Mouse (Mus musculus) forebrain, embryonic 13.5 days (tissue): Measurements from ENCODE around the gene Slc27a2. TPM values are rescaled to one million over a fixed set of nuclear protein-coding genes. Genes with fewer than 3 reads are reported as not detected.

Source experiments
- ATAC-seq: fragments of 200-750 bp; cut with Nextera tagmentation; 2 replicates; pipeline ENCODE4 v1.8.0; 2017
- H3K27ac ChIP-seq: fragments of 300-500 bp; sonication (generic); 2 replicates; pipeline ENCODE4 v1.5.1; 2015; ENCODE audit warnings: inconsistent platforms, mild to moderate bottlenecking, moderate library complexity
- H3K27me3 ChIP-seq: fragments of 300-500 bp; sonication (generic); 2 replicates; pipeline ENCODE4 v1.6.1; 2015; ENCODE audit warnings: mild to moderate bottlenecking, inconsistent platforms
- H3K36me3 ChIP-seq: fragments of 300-500 bp; sonication (generic); 2 replicates; pipeline ENCODE4 v1.6.1; 2015; ENCODE audit warnings: mild to moderate bottlenecking, inconsistent platforms; ENCODE audit not compliant: poor library complexity, severe bottlenecking
- H3K4me1 ChIP-seq: fragments of 300-500 bp; sonication (generic); 2 replicates; pipeline ENCODE4 v1.6.1; 2015; ENCODE audit warnings: inconsistent platforms
- H3K4me2 ChIP-seq: fragments of 300-500 bp; sonication (generic); 2 replicates; pipeline ENCODE4 v1.6.1; 2015; ENCODE audit warnings: inconsistent platforms, mild to moderate bottlenecking, moderate library complexity
- H3K4me3 ChIP-seq: fragments of 300-500 bp; sonication (generic); 2 replicates; pipeline ENCODE4 v1.5.1; 2015; ENCODE audit warnings: mild to moderate bottlenecking, inconsistent platforms
- H3K9ac ChIP-seq: fragments of 300-500 bp; sonication (generic); 2 replicates; pipeline ENCODE4 v1.6.1; 2015; ENCODE audit warnings: mild to moderate bottlenecking, inconsistent platforms
- H3K9me3 ChIP-seq: fragments of 300-500 bp; sonication (generic); replicated peaks from 2 replicates; pipeline ENCODE4 v1.6.1; 2016; ENCODE audit warnings: inconsistent platforms
- WGBS: fragments of 180-500 bp; shearing (Covaris S2); methylation state at CpG from one replicate; pipeline ENCODE4 v1.1.7; 2015; 5-methylcytosine and 5-hydroxymethylcytosine counted together
- polyA plus RNA-seq: library from polyadenylated mRNA; unstranded; fragments of >200 nt; fragmentation: Nextera tagmentation; extraction: Ambion mirVana; gene quantifications from 2 replicates; pipeline ENCODE4 v1.2.1, GENCODE M21; 2015

The Slc27a2 gene
- polyA plus RNA-seq, 1 experiment from 2014 or later, result 2.8 TPM

DNA sequence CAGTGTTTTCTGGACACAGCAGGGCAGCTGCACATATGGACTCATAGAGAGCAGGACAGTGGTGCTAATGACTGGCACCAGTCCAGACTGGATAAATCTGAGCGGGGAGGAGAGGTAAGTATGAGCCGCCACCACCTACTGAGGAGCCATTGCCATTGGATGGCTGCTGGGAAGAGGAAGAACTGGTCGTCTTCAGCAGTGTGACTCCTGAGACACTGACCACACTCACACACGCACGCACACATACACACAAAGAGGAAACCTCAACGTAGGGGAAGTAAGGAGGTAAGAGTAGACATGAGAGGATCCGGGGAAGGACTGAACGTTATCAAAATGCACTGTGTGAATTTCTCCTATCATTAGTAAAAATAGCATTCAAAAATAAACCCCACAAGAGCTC, 24.7 kb upstream of the Slc27a2 start:
- Histone ChIP-seq H3K9me3 (no peaks in the 10 kb centered on the region), H3K4me2 (no peak overlapping the region), H3K27me3 (no peaks in the 10 kb centered on the region), H3K27ac (no peak overlapping the region), H3K4me1 (no peaks in the 10 kb centered on the region), H3K4me3 (no peak overlapping the region), H3K36me3 (no peaks in the 10 kb centered on the region), H3K9ac (no peak overlapping the region)
- ATAC-seq, result no peak
- WGBS, result 93% methylated on average over 8 of the region's 8 CpGs

DNA sequence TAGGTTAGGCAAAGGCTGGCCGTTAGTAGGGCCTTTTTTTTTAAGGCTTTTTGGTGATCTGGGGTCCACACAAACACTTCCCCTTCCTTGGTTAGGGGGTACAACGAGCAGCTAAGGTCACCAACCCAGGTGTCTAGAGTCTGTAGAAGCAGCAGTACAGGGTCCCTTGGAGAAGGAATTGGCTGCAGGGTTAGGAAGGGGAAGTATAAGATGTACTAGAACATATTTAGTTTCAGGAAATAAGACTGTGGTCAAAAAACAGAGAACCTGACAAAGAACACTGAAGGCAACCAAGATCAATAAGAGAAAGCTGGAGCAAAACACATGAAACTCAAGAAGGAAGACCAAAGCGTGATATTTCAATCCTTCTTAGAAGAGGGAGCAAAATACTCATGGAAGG, 21.6 kb upstream of the Slc27a2 start:
- Histone ChIP-seq H3K27ac (no peak overlapping the region), H3K27me3 (no peaks in the 10 kb centered on the region), H3K4me1 (no peaks in the 10 kb centered on the region), H3K9me3 (no peaks in the 10 kb centered on the region), H3K9ac (no peak overlapping the region), H3K4me3 (no peak overlapping the region), H3K4me2 (no peak overlapping the region), H3K36me3 (no peaks in the 10 kb centered on the region)
- 77% methylated on average over 3 of the region's 3 CpGs for WGBS
- no peak for ATAC-seq

DNA sequence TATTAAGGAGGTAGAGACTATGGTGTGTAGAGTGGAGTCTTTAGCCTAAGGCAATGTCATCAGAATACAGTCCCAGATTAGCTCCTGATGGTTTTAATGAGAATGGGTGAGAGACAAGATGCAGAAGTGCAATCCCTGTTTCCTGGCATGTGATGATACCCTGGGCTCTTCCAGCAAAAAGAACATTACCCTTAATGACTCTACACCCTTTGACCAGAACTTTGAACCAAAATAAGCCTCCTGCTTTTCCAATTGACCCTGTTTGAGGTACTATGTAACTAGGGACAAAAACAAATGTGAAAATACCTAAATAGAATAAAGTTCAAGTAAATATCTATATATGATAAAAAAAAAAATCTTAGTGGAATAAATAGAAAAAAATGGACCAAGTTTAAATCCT, 14.6 kb upstream of the Slc27a2 start:
- ATAC-seq, result no peak
- Histone ChIP-seq H3K9ac (no peak overlapping the region), H3K36me3 (no peaks in the 10 kb centered on the region), H3K27ac (no peak overlapping the region), H3K27me3 (no peaks in the 10 kb centered on the region), H3K4me3 (no peak overlapping the region), H3K4me2 (no peak overlapping the region), H3K4me1 (no peaks in the 10 kb centered on the region), H3K9me3 (no peaks in the 10 kb centered on the region)

DNA sequence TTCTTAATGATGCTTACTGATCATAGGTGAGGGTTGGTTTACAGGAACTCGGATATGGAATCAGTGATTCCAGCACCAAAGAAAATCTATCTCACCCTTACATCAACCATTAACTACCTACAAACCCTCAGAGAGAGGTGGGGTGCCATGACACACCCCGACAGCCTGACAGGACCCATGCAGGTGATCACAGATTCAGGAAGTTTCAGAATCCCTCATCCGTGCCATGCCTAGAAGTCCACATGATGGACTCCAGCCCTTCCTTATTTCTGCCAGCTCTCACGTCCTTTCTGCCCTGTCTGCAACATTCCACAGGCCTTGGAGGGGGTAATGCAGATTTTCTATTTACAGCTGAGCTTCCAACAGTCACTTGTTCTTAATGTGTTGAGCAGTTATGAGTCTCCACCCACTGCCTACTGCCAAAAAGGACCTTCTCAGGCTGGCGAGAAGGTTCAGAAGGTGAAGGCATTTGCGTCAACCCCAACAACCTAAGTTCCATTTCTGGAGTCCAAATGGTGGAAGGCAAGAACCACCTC, 11.7 kb upstream of the Slc27a2 start:
- 86% methylated on average over 6 of the region's 6 CpGs for WGBS
- no peak for ATAC-seq

DNA sequence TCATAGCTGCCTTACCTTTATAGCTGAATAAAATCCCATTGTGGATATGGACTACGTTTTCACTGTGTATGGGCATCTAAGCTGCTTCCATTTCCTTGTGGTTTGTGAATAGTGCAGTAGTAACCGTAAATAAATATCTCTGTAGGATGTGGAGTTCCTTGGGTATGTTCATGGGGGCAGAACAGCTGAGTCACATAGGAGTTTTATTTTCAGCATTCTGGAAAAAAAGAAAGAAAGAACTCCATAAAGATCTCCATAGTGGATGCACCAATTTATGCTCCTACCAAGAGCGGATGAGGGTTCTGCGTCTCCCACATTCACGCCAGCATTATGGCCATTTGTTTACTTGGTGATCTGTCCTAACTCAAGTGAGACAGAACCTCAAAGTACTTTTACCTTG, 10.0 kb upstream of the Slc27a2 start:
- no peak overlapping the region for H3K4me3 ChIP-seq
- no peak overlapping the region for H3K9ac ChIP-seq
- no peak for ATAC-seq
- 87% methylated on average over 5 of the region's 5 CpGs for WGBS
- H3K36me3 ChIP-seq, result no peaks in the 10 kb centered on the region
- H3K9me3 ChIP-seq, result no peaks in the 10 kb centered on the region
- no peaks in the 10 kb centered on the region for H3K27me3 ChIP-seq
- no peak overlapping the region for H3K4me2 ChIP-seq
- H3K27ac ChIP-seq, result no peak overlapping the region
- no peaks in the 10 kb centered on the region for H3K4me1 ChIP-seq

More for the DNA sequence above, 11.7 kb upstream of the Slc27a2 start:
- no peak overlapping the region for H3K9ac ChIP-seq
- H3K9me3 ChIP-seq, result no peaks in the 10 kb centered on the region
- no peaks in the 10 kb centered on the region for H3K36me3 ChIP-seq
- H3K4me1 ChIP-seq, result no peaks in the 10 kb centered on the region
- H3K4me2 ChIP-seq, result no peak overlapping the region
- no peaks in the 10 kb centered on the region for H3K27me3 ChIP-seq
- H3K4me3 ChIP-seq, result no peak overlapping the region
- no peak overlapping the region for H3K27ac ChIP-seq

DNA sequence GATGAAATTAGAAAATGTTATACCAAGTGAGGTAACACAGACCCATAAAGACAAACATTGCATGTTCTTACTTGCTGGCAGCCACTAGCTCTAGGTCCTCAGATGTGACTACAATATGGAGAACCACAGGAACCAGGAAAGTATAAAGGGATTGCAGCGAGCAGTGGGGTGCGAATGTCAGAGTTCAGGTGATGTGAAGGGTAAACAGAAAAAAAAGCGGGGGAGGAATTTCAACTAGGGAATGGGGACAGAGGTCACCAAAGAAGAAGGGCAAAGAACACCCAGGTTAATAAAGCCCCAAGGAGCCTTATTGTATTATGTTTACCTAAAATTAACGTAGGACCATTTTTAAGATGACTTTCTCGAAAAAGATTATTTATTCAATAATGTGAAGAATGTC, 6.9 kb upstream of the Slc27a2 start:
- H3K4me1 ChIP-seq, result no peaks in the 10 kb centered on the region
- H3K4me2 ChIP-seq, result no peak overlapping the region
- no peak overlapping the region for H3K4me3 ChIP-seq
- no peak overlapping the region for H3K27ac ChIP-seq
- H3K9ac ChIP-seq, result no peak overlapping the region
- ATAC-seq, result no peak
- H3K9me3 ChIP-seq, result no peaks in the 10 kb centered on the region
- H3K36me3 ChIP-seq, result no peaks in the 10 kb centered on the region
- WGBS, result 79% methylated on average over 5 of the region's 5 CpGs
- no peaks in the 10 kb centered on the region for H3K27me3 ChIP-seq

DNA sequence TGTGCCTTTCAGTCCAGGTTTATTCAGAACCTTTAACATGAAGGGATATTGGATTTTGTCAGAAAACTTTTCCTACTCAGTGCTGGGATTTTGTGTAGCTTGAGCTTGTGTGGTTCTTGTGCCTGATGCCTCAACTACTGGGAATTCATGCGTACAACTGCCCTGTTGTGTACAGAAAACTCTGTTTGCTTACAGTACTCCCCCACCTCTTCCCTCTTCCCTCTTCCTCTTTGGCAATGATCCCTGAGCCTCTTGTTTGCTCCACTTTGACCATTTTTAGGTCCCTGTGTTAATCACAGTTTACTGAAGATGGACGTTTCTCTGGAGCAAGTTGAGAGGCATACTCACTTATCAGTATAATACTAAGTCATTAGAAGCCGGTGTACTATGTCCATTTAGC, 5.8 kb upstream of the Slc27a2 start:
- no peak overlapping the region for H3K27ac ChIP-seq
- H3K4me1 ChIP-seq, result no peaks in the 10 kb centered on the region
- no peak overlapping the region for H3K9ac ChIP-seq
- H3K4me2 ChIP-seq, result no peak overlapping the region
- H3K9me3 ChIP-seq, result no peaks in the 10 kb centered on the region
- no peak overlapping the region for H3K4me3 ChIP-seq
- 90% methylated on average over 3 of the region's 3 CpGs for WGBS
- H3K27me3 ChIP-seq, result peaks cover 7% of the 10 kb centered on the region
- no peak for ATAC-seq
- no peaks in the 10 kb centered on the region for H3K36me3 ChIP-seq

DNA sequence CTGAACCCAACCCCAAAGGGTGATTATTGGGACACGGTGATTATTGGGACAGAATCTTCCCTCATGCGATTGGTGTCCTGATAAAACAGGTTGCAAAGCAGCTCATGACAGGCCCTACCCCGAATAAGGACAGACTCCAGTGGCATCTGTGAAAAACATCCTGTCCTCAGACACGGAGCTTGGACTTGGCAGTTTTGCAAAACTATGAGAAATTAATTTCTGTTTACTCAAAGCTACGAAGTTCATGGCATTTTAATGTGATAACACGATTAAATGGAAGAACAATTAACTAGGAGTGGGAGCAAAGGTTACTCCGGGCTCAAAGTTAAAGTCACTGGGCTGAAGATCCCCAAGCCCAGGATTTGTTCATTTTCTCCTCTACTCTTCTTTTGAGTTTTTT, 2.5 kb upstream of the Slc27a2 start:
- H3K27me3 ChIP-seq, result peaks cover 39% of the 10 kb centered on the region
- no peak overlapping the region for H3K27ac ChIP-seq
- H3K9me3 ChIP-seq, result no peaks in the 10 kb centered on the region
- no peak overlapping the region for H3K9ac ChIP-seq
- WGBS, result 90% methylated on average over 7 of the region's 7 CpGs
- H3K36me3 ChIP-seq, result no peaks in the 10 kb centered on the region
- ATAC-seq, result no peak
- no peak overlapping the region for H3K4me2 ChIP-seq
- H3K4me3 ChIP-seq, result no peak overlapping the region
- H3K4me1 ChIP-seq, result peaks cover 12% of the 10 kb centered on the region; the same call in 1 of the 2 replicates

DNA sequence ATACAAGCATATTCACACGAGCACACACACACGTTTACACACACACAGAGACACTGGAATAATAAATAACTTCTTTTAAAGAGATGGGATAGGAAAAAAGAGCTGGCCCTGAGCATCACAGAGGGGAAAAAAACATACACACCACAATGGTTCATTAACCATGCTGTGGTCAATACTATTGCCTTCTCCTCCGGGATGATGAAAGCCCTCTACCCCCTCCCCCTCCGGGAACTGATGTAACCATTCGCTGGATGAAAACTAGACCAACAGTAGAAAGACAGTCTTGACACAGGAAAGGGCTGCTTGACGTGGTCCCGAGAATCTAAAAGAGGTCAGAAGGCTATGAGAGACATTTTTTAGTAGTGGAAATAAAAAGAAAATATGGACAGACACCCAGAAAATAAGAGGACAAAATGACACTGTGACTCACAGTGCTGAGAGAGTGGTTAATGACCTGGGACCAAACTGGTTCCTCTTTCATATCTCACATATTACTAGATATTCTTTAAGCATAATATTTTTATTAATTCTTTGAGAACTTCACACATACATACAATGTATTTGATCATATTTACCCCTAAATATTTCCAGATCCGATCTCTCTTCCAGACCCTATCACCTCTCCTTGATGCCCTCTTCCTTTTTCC, 840 bp upstream of the Slc27a2 start:
- no peak for ATAC-seq
- Histone ChIP-seq H3K9me3 (no peaks in the 10 kb centered on the region), H3K4me3 (no peak overlapping the region), H3K4me1 (peaks cover 12% of the 10 kb centered on the region; the same call in 1 of the 2 replicates), H3K27me3 (peaks cover 49% of the 10 kb centered on the region), H3K27ac (no peak overlapping the region), H3K36me3 (no peaks in the 10 kb centered on the region), H3K4me2 (no peak overlapping the region), H3K9ac (no peak overlapping the region)
- WGBS, result 73% methylated on average over 8 of the region's 8 CpGs

DNA sequence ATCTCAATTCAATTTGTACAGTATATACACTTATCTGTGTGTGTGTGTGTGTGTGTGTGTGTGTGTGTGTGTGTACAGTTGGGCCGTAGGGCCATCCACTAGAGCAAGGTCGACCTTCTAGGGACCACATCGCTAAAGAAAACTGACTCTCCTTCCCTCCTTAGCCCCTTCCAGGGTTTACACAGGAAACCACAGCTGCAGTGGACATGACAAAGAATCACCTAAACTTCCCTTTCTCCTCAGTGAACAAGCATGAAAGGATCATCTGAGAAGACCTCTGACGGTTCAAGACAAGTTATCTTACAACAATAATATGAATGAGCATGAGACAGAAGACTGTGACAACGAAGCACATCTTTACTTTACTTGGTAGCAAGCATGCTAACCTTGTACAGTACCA, 311 bp upstream of the Slc27a2 start:
- no peak for ATAC-seq
- H3K4me3 ChIP-seq, result no peak overlapping the region

DNA sequence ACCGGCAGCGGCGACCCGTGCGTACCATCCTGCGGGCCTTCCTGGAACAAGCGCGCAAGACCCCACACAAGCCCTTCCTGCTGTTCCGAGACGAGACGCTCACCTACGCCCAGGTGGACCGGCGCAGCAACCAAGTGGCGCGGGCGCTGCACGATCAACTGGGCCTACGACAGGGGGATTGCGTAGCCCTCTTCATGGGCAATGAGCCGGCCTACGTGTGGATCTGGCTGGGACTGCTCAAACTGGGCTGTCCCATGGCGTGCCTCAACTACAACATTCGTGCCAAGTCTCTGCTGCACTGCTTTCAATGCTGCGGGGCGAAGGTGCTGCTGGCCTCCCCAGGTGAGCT, 1.1 kb downstream of the Slc27a2 start:
- Histone ChIP-seq H3K4me2 (peak overlapping the region; percentile 99), H3K27me3 (peaks cover 49% of the 10 kb centered on the region), H3K9ac (peak overlapping the region; percentile 69), H3K9me3 (no peaks in the 10 kb centered on the region), H3K36me3 (no peaks in the 10 kb centered on the region), H3K27ac (no peak overlapping the region), H3K4me1 (peaks cover 12% of the 10 kb centered on the region; the same call in 1 of the 2 replicates), H3K4me3 (peak overlapping the region; percentile 66)
- ATAC-seq, result peak; percentile 77; the same call in 1 of the 2 replicates
- WGBS, result under 1% methylated on average over 26 of the region's 26 CpGs

More for the DNA sequence above, 311 bp upstream of the Slc27a2 start:
- H3K9ac ChIP-seq, result no peak overlapping the region
- 23% methylated on average over 5 of the region's 5 CpGs for WGBS
- no peaks in the 10 kb centered on the region for H3K9me3 ChIP-seq
- peaks cover 49% of the 10 kb centered on the region for H3K27me3 ChIP-seq
- H3K4me1 ChIP-seq, result peaks cover 12% of the 10 kb centered on the region; the same call in 1 of the 2 replicates
- H3K36me3 ChIP-seq, result no peaks in the 10 kb centered on the region
- peak overlapping the region; percentile 99; the same call in 1 of the 2 replicates for H3K4me2 ChIP-seq
- no peak overlapping the region for H3K27ac ChIP-seq

DNA sequence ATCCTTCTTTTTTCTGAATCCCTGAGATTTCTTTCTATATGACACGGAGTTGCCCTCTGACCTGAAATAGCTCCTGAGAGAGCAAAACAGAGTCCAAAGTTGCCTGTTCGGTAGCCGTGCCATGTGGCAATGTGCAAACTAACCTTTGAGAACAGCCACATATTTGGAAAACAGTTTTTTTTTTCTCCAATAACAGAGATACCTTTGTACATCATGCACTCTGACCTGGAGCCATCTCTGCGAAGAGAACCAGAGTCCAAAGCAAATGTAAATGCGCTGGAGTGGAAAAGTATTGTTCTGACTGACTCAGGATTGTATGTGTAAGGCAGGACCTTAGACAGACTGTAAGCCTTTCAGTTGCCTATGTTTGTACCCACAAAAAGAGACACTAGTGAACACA, 3.3 kb downstream of the Slc27a2 start:
- H3K4me3 ChIP-seq, result no peak overlapping the region
- no peak overlapping the region for H3K27ac ChIP-seq
- H3K9me3 ChIP-seq, result no peaks in the 10 kb centered on the region
- H3K27me3 ChIP-seq, result peaks cover 49% of the 10 kb centered on the region
- H3K36me3 ChIP-seq, result no peaks in the 10 kb centered on the region
- ATAC-seq, result no peak
- H3K4me2 ChIP-seq, result no peak overlapping the region
- 76% methylated on average over 5 of the region's 5 CpGs for WGBS
- H3K9ac ChIP-seq, result no peak overlapping the region
- peaks cover 12% of the 10 kb centered on the region; the same call in 1 of the 2 replicates for H3K4me1 ChIP-seq

DNA sequence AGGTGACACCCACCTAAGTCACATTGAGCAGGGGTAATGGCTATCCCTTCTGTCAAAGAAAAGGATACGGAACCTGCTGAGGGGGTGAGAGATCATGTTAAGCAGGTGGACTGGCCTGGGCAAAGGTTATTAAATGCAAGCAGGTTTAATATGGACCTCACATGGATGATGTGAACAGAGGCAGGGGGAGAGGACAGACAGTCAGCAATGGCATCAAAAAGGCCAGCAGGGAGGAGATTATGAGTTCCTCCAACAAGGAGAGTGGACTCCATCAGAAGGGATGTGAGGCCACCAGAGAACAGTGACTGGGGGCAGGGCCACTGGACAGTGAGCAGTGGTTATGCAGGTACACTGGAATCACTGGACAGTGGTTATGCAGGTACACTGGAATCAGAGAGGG, 7.9 kb downstream of the Slc27a2 start:
- Histone ChIP-seq H3K9ac (no peak overlapping the region), H3K9me3 (no peaks in the 10 kb centered on the region), H3K36me3 (no peaks in the 10 kb centered on the region), H3K27me3 (0 out of 2 replicates have a peak, but pooled peaks cover 6% of the 10 kb centered on the region), H3K4me2 (no peak overlapping the region), H3K4me1 (peaks cover 7% of the 10 kb centered on the region), H3K4me3 (no peak overlapping the region), H3K27ac (no peak overlapping the region)
- ATAC-seq, result no peak
- WGBS, result 95% methylated on average over 1 of the region's 1 CpGs
